Mouse (Mus musculus) heart, adult 11 months (tissue): ENCODE measurements around the gene Akirin2.
"Not testable (repeated sequence)": the region's sequence is repeated elsewhere in the genome, so short reads cannot be mapped to it uniquely, and the experiment has no call there.

Experiments used
- DNase-seq: peaks from one replicate; pipeline ENCODE4 v3.0.0; 2022

Gene Akirin2

DNA sequence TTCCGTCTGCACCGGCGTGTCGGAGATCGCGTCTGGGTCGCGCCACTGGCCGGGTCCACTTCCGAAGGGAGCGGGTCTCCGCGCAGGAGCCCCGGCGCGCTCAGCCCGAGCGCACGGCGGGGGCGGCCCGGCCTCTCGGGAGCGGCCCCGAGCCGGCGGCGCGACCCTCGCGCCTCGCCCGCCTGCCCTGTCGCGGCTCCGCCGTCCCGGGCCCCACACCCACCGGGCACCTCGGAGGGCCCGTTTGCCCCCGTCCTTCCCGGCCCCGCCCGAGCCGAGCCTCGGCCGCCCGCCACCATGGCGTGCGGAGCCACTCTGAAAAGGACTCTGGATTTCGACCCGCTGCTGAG lies at the start of gene Akirin2:
TSS of gene Akirin2 (plus strand) at position 190 of the 350 bp plus-strand sequence.
- no peak for DNase-seq

DNA sequence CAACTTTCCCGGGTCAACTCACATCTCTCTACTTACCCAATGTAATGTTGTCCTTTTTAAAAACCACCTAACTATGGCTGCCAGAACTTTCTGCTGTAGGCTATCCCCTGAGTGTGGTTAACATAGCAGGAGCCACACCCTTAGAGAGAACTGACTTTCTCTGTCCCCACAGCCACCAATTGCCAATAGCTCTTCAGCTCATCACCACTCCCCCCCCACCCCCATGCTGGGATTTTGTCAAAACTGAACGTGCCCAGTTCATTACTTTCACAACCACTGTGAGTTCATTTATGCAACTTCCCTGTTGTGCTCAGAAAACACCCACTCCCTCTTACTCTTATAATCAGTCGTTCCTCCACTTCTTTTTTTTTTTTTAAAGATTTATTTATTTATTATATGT lies 40.4 kb upstream of the Akirin2 start:
- peak; percentile 77 for DNase-seq

DNA sequence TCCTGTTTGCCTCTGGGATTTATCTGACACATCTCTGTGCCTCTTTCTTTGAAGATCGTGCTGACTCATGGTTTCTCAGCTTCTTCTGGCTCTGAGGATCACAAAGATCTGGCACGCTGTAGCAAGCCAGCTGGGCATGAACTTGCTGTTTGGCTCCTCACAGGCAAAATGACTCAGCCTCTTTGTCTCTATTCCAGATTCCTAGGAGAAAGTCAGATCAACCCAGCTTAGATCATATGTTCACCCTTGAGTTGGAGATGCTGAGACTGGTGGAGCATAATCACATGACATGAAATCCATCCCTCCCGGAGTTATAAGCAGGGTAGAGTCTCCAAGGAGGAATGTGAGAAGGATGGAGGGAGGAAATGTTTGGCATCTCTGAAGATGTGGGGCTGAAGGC lies 27.9 kb upstream of the Akirin2 start:
- DNase-seq, result peak; percentile 93

- no peak for DNase-seq
Measured at GRCm38 (mm10) chr4:34523586-34523985, 27.2 kb upstream of the Akirin2 start.

- DNase-seq, result peak; percentile 68
Measured at GRCm38 (mm10) chr4:34526771-34527170, 24.0 kb upstream of the Akirin2 start.

GRCm38 (mm10) chr4:34528430-34529100 lies 22.2 kb upstream of the Akirin2 start:
- no peak for DNase-seq

- DNase-seq, result peak; percentile 72
Measured at GRCm38 (mm10) chr4:34529379-34529778, 21.4 kb upstream of the Akirin2 start.

GRCm38 (mm10) chr4:34529941-34530340 lies 20.8 kb upstream of the Akirin2 start:
- DNase-seq, result peak; percentile 37

GRCm38 (mm10) chr4:34549981-34550747 lies 573 bp upstream of the Akirin2 start:
- DNase-seq, result peak; percentile 100

DNA sequence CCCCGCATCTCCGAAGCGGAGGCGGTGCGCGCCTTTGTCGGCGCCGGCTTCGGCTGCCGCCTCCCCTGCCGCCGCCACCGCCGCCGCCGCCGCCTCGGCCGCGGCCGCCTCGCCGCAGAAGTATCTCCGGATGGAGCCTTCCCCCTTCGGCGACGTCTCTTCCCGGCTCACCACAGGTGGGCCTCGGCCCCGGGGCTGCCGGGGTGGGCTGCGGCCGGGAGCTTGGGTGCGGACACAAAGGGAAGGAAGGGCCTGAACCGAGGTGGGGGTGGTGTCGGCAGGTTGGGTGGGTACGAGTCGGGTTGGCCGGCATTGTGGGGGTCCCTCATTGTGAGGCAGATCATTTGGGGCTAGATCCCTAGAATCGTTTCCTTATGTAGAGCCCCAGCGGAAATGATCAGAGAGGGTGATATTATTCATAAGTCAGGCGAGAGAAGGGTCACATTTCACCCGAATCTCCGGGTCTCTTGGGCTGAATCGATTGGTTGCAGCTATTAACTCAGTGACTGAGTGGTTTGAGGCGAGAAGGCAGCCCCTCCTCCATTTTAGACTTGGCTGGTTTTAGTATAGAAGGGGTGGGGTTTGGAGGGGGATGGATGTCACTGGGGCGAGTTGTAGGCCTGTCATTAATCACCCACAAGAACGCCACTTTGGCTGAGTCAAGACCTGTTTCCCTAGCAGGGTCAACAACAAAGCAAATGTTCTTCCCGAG lies 517 bp downstream of the Akirin2 start:
- peak; percentile 97 for DNase-seq

DNA sequence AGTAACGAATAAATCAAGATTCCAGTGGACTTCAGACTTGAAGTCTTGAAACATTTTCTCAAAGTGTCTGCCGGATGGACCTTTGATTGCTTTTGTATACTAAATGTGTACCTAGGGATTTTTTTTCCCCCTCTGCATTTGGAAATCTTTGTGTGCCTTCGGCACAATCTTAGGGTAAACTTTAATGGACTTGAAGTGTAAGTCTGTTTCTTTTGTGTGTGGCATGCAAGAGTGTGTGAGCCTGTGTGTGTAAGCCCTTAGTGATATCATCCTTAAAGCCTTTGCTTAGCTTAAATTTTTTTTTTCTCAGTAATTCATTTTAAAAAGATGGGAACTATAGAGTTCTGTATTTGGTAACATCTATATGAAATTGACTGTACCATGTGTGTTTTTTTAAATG lies 1.2 kb downstream of the Akirin2 start:
- DNase-seq, result no peak

DNA sequence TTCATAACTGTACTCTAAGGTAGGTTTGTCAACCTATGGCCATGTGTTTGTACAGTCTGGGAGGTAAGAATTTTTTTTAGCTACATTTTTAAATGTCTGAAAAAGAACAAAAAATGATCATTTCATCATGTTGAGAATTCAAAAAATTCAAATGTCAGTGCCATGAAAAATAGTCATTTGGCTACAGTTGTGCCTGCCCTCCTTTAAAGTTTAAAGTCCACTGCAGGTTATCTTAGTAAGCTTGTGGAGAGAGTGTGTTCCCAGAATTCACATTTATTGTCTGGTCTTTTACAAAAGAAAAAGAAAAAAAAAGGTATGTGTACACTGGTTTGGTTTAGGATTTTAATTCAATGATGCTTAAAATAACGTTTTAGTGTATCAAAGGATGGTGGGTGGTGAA lies 3.9 kb downstream of the Akirin2 start:
- DNase-seq, result no peak

GRCm38 (mm10) chr4:34555604-34556003 lies 4.9 kb downstream of the Akirin2 start:
- DNase-seq, result no peak

DNA sequence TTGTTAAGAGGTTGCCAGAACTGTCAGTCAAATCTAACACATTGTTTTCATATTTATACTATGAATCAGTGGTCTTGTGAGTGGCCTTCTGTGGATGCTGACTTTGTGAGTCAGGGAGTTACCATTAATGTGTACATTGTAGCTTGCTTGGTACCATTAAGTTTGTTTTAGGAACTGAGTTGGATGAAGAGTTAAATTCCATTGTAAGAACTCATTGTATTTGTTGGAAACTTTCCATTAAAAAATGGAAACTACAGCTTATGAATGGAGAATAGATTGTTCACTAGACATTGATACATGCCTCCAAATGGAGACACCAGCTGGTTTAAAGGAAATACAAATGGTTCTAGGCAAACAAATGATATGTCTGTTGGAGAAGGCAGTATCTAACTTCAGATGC lies 5.4 kb downstream of the Akirin2 start:
- DNase-seq, result no peak

- no peak for DNase-seq
Measured at GRCm38 (mm10) chr4:34560971-34561370, 10.2 kb downstream of the Akirin2 start.

DNA sequence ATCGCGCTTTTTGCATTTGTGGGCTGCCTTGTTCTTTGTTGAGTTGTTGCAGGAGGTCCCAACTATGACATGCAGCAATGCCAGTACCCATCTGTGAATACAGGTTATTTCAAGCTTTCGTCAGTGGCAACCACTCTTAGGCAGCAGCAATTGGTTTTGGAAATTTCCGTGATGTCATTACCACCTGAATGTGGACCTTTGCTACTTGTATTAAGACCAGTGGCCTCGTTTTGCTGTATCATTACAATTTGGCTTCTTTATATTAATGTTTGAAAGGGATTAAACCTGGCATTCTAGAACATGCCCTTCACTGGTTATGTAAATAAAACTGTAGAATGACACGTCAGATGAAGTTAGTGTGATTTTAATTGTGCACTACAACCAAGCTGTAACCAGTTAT lies 15.5 kb downstream of the Akirin2 start:
- no peak for DNase-seq

DNA sequence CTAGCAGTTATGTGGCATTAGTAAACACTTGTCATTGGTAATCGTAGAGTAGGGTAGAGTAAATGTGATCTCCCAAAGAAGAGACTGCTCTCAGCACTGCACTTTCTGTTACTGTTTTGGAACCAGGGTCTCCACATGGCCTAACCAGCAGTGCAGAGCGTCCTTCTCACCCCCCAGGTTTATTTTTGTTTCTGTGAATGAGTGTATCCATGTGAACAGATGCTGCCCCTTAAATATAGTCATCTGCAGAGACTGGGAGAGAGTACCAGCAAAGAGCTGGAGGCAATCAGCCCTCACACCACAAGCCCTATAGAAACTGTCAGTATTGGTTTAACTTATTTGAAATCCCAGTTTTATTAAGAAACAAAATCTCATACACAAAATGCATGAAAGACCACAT lies 22.1 kb downstream of the Akirin2 start:
- DNase-seq, result no peak

DNA sequence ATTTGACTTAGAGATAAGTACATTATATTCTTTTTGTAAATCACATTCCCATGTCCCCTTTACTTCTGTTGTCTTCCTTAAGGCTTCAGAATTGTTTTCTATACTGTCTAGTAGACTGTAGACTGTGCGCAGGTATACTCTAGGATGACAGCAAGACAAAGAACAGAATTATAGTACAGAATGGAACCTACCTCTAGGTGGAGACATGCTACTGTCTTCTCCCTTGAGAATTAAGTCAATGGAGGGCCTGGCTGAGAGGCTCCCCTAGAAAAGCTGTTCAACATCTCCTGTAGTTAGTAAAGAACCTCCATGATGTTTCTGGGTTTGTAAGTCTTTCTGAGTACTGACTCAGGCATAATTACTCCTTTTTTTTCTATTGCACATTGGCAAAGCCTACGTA lies 26.3 kb downstream of the Akirin2 start:
- DNase-seq, result no peak

GRCm38 (mm10) chr4:34579215-34579614 lies 28.5 kb downstream of the Akirin2 start:
- no peak for DNase-seq

DNA sequence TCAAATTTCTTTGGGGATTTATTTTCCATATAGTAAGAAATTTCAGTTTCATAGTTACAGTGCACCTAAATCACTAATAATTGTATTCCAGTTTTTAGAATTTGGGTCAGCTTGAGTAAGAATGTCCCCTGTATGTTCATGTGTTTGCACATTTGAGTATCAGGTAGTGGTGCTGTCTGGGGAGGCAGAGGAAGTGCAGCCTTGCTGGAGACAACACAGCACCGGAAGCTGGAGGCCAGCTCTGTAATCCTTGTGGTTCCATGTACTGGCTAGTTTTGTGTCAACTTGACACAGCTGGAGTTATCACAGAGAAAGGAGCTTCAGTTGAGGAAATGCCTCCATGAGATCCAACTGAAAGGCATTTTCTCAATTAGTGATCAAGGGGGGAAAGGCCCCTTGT lies 30.8 kb downstream of the Akirin2 start:
- not testable (repeated sequence) for DNase-seq

- no peak for DNase-seq
Measured at GRCm38 (mm10) chr4:34581990-34582389, 31.3 kb downstream of the Akirin2 start.

DNA sequence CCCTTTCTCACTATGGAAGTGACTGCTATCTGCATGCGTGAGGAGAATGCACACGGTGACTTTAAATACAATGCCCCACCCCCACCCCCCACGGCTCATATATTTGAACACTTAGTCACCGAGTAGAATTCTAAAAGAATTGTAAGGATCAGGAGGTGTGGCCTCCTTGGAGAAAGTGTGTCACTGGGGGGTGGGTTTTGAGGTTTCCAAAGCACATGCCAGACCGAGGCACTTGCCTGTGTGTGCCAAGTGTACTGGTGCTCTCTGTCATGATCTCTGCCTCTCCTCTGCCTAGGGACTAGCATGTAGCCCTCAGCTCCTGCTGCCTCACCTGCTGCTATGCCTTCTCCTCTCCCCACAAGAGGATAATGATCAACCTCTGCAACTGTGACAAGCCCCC lies 31.7 kb downstream of the Akirin2 start:
- DNase-seq, result no peak

GRCm38 (mm10) chr4:34583427-34583826 lies 32.7 kb downstream of the Akirin2 start:
- no peak for DNase-seq
